Mouse (Mus musculus) midbrain, embryonic 16.5 days (tissue): ENCODE results near the gene Plxna2. TPM values are rescaled to one million over a fixed set of nuclear protein-coding genes. Genes with fewer than 3 reads are reported as not detected.

Experiments
- ATAC-seq: fragments of 200-750 bp; cut with Nextera tagmentation; 2 replicates; pipeline ENCODE4 v1.8.0; 2017; ENCODE audit warnings: moderate TSS enrichment
- H3K27ac ChIP-seq: fragments of 300-500 bp; sonication (generic); 2 replicates; pipeline ENCODE4 v1.5.1; 2014; ENCODE audit warnings: mild to moderate bottlenecking, low read length, mixed read lengths
- H3K27me3 ChIP-seq: fragments of 300-500 bp; sonication (generic); 2 replicates; pipeline ENCODE4 v1.6.1; 2014; ENCODE audit warnings: low read depth, low read length, mixed read lengths; ENCODE audit not compliant: control insufficient read depth, insufficient read depth
- H3K36me3 ChIP-seq: fragments of 300-500 bp; sonication (generic); 2 replicates; pipeline ENCODE4 v1.6.1; 2014; ENCODE audit warnings: mild to moderate bottlenecking, low read length, moderate library complexity, mixed read lengths; ENCODE audit not compliant: control insufficient read depth, insufficient read depth
- H3K4me1 ChIP-seq: fragments of 300-500 bp; sonication (generic); 2 replicates; pipeline ENCODE4 v1.6.1; 2014; ENCODE audit warnings: mild to moderate bottlenecking, low read length, mixed read lengths; ENCODE audit not compliant: control insufficient read depth, insufficient read depth
- H3K4me2 ChIP-seq: fragments of 300-500 bp; sonication (generic); 2 replicates; pipeline ENCODE4 v1.6.1; 2014; ENCODE audit warnings: mild to moderate bottlenecking, low read length, mixed read lengths
- H3K4me3 ChIP-seq: fragments of 300-500 bp; sonication (generic); 2 replicates; pipeline ENCODE4 v1.5.1; 2014; ENCODE audit warnings: low read depth, mild to moderate bottlenecking, low read length, moderate library complexity, mixed read lengths
- H3K9ac ChIP-seq: fragments of 300-500 bp; sonication (generic); 2 replicates; pipeline ENCODE4 v1.6.1; 2014; ENCODE audit warnings: low read depth, low read length, mixed read lengths
- H3K9me3 ChIP-seq: fragments of 300-500 bp; sonication (generic); replicated peaks from 2 replicates; pipeline ENCODE4 v1.6.1; 2014; ENCODE audit warnings: mild to moderate bottlenecking, low read length, mixed read lengths; ENCODE audit not compliant: control insufficient read depth, poor library complexity, severe bottlenecking
- WGBS: fragments of 180-500 bp; shearing (Covaris S2); extraction: QIAGEN DNeasy Blood & Tissue Kit; methylation state at CpG from one replicate; pipeline ENCODE4 v1.1.7; 2014; 5-methylcytosine and 5-hydroxymethylcytosine counted together
- polyA plus RNA-seq: library from polyadenylated mRNA; unstranded; fragments of >200 nt; fragmentation: Nextera tagmentation; extraction: Ambion mirVana; gene quantifications from 2 replicates; pipeline ENCODE4 v1.2.1, GENCODE M21; 2015

Gene Plxna2
- polyA plus RNA-seq, 1 experiment from 2014 or later, result 18.1 TPM

DNA sequence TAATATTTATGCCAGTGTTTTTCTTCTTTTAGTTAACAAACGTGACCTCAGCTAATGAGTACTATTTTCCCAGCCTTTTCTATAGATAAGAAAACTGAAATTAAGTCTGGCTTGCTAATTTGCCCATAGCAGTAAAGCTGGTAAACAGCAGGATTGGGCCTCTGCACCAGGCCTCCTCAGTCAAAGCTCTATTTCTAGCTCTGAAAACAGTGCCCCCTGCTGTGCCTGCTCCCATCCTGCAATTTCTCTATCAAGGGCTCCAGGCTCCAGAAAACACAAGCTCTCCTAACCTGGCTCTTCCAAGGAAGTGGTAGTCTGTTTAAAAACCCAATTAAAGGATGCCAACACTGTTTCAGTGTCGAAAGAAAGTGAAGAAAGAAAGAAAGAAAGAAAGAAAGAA is 104.3 kb downstream of the Plxna2 start:
- WGBS, result 53% methylated on average over 2 of the region's 2 CpGs

DNA sequence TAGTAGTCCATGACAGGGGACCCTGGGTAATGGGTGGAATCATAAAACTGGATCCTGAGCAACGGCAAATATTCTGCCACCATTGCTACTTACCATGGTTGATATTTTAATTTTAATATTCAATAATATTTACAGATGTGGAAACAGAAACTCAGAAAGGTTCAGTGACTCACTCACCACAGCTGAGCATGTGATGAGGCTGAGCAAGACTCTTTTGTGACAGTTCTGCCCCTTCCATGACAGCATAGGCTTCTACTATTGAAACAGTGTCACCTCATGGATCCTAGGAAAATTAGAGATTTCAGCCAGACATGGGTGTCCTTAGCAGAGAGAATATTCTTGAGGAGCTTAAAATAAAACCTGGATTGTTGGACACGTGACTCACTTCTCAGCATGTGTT is 116.8 kb downstream of the Plxna2 start:
- no peak overlapping the region for H3K4me3 ChIP-seq
- H3K9ac ChIP-seq, result no peak overlapping the region
- no peak for ATAC-seq
- H3K9me3 ChIP-seq, result no peaks in the 10 kb centered on the region
- 92% methylated on average over 2 of the region's 2 CpGs for WGBS
- H3K4me2 ChIP-seq, result no peak overlapping the region
- H3K4me1 ChIP-seq, result peaks cover 7% of the 10 kb centered on the region
- no peaks in the 10 kb centered on the region for H3K27me3 ChIP-seq
- H3K36me3 ChIP-seq, result no peaks in the 10 kb centered on the region
- H3K27ac ChIP-seq, result no peak overlapping the region

More for the DNA sequence above, 104.3 kb downstream of the Plxna2 start:
- H3K4me1 ChIP-seq, result peaks cover 16% of the 10 kb centered on the region
- no peak for ATAC-seq
- H3K4me3 ChIP-seq, result no peak overlapping the region
- no peaks in the 10 kb centered on the region for H3K27me3 ChIP-seq
- H3K9ac ChIP-seq, result no peak overlapping the region
- H3K36me3 ChIP-seq, result 0 out of 2 replicates have a peak, but pooled peaks cover under 1% of the 10 kb centered on the region
- no peak overlapping the region for H3K27ac ChIP-seq
- no peak overlapping the region for H3K4me2 ChIP-seq
- no peaks in the 10 kb centered on the region for H3K9me3 ChIP-seq

DNA sequence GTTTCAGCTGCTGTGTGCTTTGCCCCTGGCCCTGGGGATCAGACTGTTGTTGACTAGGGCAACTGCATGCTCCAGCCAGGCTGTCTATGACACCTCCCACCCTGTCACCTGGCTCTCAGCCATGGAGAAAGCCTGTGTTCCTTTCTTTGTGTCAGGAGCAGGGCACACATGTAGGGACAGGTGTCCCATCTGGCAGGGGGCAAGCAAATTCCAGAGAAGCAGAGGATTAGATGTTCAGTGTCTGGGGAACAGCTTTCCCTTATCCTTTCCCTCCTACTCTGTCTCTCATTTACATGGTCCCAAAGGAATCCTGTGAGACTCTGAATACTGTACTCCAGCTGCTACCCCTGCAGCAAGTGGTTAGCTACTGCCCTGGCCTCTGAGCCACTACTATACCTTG is 121.9 kb downstream of the Plxna2 start:
- no peaks in the 10 kb centered on the region for H3K36me3 ChIP-seq
- H3K27me3 ChIP-seq, result no peaks in the 10 kb centered on the region
- H3K9me3 ChIP-seq, result no peaks in the 10 kb centered on the region
- no peak overlapping the region for H3K4me3 ChIP-seq
- ATAC-seq, result no peak
- no peak overlapping the region for H3K9ac ChIP-seq
- H3K27ac ChIP-seq, result no peak overlapping the region
- H3K4me2 ChIP-seq, result no peak overlapping the region
- H3K4me1 ChIP-seq, result peaks cover 11% of the 10 kb centered on the region

DNA sequence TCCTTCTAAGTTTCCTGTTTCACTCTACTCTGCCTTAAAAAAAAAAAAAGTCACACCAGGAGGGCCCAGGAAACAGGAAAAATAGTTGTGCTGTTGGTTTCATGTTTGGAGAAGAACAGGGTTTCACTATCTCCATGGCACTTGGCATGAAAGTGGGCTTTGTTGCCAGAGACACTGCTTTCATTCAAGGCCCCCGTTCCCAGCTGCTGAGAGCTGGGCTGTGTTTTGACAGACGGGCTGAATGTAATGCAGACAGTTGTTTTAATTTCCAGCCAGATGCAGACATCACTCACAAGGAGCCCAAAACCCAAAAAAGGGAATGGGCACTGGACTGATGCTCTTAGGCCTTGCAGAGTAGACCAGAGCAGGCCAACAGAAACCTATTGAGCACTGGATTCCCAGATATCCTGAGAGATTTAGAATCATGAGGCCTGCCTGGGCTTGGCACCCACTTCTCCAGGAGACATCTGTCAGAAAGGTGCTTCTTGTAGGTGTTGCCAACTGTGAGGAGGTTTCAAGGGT is 124.9 kb downstream of the Plxna2 start:
- ATAC-seq, result no peak
- peak overlapping the region; percentile 24 for H3K27ac ChIP-seq
- peaks cover 15% of the 10 kb centered on the region; the same call in 1 of the 2 replicates for H3K4me1 ChIP-seq
- no peak overlapping the region for H3K4me2 ChIP-seq
- H3K9ac ChIP-seq, result no peak overlapping the region
- H3K9me3 ChIP-seq, result no peaks in the 10 kb centered on the region
- no peaks in the 10 kb centered on the region for H3K27me3 ChIP-seq
- WGBS, result 31% methylated on average over 2 of the region's 2 CpGs
- no peaks in the 10 kb centered on the region for H3K36me3 ChIP-seq
- no peak overlapping the region for H3K4me3 ChIP-seq

DNA sequence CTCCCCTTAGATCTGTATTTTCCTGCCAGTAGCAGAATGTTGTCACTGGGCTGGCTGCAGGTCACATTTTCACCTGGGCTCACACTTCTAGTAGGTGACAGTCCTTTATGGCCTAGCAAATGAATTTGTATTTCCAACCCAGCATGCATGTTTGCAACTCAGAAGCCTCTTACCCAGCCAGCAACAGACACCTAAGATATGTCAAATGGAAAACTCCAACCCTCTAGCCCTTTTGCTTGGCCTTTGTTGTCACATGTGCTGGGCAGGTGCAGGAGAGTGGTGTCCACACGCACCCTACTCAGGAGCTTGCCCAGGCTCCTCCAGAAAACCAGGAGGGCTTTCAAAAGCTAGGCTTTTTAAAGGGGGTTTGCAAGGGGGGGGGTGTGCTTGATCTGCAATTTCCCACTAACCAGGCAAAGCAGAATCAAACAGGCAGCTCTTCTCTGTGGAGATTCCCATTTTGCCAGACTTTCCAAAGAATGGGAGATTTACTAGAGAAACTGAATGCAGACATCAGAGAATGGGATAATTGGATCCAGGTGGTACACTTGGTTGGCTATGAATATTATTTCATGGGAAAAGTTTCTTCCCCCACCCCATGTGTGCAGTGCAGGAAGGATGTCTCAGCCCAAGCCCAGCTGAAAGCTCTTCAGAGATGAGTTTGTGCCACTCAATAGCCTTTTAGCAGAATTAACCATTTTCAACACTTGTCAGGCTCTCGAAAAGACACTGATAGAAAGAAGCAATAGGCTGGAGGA is 127.3 kb downstream of the Plxna2 start:
- Histone ChIP-seq H3K36me3 (no peaks in the 10 kb centered on the region), H3K27ac (peak overlapping the region; percentile 44), H3K4me1 (peaks cover 11% of the 10 kb centered on the region), H3K27me3 (no peaks in the 10 kb centered on the region), H3K9me3 (no peaks in the 10 kb centered on the region), H3K4me3 (no peak overlapping the region), H3K4me2 (no peak overlapping the region), H3K9ac (no peak overlapping the region)
- 57% methylated on average over 2 of the region's 2 CpGs for WGBS
- ATAC-seq, result no peak

DNA sequence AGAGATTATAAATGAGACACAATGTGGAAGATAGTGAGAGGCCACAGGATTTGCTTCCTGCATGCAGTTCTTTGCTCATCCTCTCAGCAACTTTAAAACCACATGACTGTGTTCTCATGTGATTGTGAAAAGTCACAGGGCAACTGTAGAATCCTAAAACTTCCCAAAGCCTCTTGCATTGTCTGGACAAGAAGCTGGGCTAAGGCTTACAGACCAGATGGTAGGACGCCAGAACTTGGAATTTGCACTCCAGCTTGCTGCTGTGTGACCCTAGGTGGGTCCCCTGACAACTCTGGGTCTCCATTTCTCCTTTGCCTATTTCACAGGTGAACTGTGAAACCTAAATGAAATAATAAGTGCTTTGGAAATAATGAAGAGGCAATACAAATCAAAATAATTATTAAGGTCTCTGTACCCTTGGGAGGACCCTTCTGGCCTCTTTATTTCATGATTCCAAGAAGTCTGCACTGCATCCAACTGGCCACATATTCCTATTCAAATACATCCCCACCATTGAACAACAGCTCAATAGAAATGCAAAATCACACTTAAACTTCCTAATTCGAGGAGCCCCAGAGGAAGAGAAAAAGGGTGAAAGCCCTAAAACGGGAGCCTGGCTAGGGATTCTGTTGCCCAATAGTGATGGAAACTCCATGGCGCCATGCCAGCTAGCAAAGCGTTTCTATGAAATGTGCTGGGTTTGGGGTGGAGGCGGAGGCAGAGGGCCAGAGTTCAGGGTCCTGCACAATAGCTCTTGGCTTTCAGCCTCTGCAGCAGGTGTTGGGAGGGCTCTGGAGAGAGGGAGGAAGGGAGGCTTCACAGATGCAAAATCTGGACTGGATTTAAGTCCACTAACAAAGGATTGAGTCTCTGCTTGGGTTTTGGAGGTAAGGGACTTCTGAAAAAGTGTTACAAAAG is 128.6 kb downstream of the Plxna2 start:
- peak; percentile 89 for ATAC-seq
- Histone ChIP-seq H3K9ac (no peak overlapping the region), H3K9me3 (no peaks in the 10 kb centered on the region), H3K4me1 (peaks cover 11% of the 10 kb centered on the region), H3K4me3 (no peak overlapping the region), H3K4me2 (no peak overlapping the region), H3K27ac (peak overlapping the region; percentile 44; the same call in 1 of the 2 replicates), H3K36me3 (no peaks in the 10 kb centered on the region), H3K27me3 (no peaks in the 10 kb centered on the region)
- 15% methylated on average over 6 of the region's 6 CpGs for WGBS

DNA sequence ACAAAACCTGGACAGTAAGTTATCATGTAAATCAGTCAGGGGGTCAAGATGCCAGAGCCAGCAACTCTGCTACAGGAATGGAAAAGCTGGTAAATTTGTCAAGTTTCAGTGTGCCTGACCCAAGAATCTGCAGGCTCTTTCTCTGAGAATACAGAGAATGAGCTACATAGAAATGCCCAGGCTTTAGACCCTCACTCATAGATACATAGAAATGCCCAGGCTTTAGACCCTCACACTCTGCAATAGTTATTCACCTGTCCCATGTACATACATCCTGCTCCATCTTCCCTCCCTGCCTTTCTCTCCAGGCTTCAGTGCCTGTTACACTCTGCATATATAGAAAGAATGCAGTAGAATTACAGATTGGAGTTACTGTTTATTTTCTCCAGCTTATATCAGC is 129.2 kb downstream of the Plxna2 start:
- H3K4me2 ChIP-seq, result no peak overlapping the region
- ATAC-seq, result no peak
- H3K27ac ChIP-seq, result no peak overlapping the region
- H3K9ac ChIP-seq, result no peak overlapping the region
- no peaks in the 10 kb centered on the region for H3K27me3 ChIP-seq
- no peaks in the 10 kb centered on the region for H3K9me3 ChIP-seq
- H3K4me1 ChIP-seq, result peaks cover 11% of the 10 kb centered on the region
- H3K4me3 ChIP-seq, result no peak overlapping the region
- H3K36me3 ChIP-seq, result no peaks in the 10 kb centered on the region

DNA sequence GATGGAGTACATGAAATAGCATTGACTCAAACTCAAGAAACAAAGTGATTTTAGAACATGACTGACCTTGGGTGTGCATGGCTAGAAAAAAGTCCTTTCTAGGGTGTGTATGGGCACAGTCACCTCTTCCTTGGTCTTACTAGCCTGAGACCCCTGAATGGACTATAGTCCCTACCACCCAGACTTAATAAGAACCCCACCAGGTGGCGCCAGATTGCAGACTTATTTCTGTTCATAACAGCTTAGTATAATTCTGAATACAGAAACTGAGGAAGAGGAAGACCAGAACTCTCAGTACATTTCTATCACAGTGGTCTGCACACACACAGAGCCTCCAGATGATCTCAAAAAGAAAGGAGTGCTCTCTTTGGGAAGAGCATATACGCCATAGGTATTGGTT is 135.2 kb downstream of the Plxna2 start:
- H3K4me2 ChIP-seq, result no peak overlapping the region
- peaks cover 2% of the 10 kb centered on the region; the same call in 1 of the 2 replicates for H3K4me1 ChIP-seq
- WGBS, result 49% methylated on average over 2 of the region's 2 CpGs
- no peak overlapping the region for H3K27ac ChIP-seq
- H3K9ac ChIP-seq, result no peak overlapping the region
- ATAC-seq, result no peak
- H3K27me3 ChIP-seq, result no peaks in the 10 kb centered on the region
- H3K4me3 ChIP-seq, result no peak overlapping the region
- no peaks in the 10 kb centered on the region for H3K9me3 ChIP-seq
- peaks cover 4% of the 10 kb centered on the region; the same call in 1 of the 2 replicates for H3K36me3 ChIP-seq

DNA sequence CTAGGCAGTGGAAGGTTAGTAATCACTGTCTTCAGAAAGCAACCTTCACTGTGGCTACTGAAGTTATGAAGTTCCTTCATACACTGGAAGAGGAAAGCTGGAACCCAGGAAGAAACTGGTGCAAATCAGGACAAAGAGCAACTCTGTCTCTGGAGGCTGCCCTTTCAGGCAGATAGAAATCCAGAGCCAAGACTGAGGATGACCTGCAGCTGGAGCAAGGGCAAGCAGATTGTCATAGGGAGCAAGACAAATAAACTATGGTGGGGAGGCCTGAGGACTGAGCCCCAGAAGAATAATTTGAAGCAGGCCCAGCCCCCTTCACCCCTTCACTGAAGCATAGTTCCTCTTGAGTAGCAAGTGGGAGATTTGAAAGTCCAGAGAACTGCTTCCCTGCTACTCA is 138.0 kb downstream of the Plxna2 start:
- Histone ChIP-seq H3K36me3 (peaks cover 4% of the 10 kb centered on the region; the same call in 1 of the 2 replicates), H3K9me3 (no peaks in the 10 kb centered on the region), H3K27me3 (no peaks in the 10 kb centered on the region), H3K4me2 (no peak overlapping the region), H3K4me3 (no peak overlapping the region), H3K4me1 (no peaks in the 10 kb centered on the region), H3K27ac (no peak overlapping the region), H3K9ac (no peak overlapping the region)
- no peak for ATAC-seq
